Mouse (Mus musculus) adipose tissue, adult 10 weeks (tissue): ENCODE data around the gene Phkb. TPM values are rescaled to one million over a fixed set of nuclear protein-coding genes. Genes with fewer than 3 reads are reported as not detected.

Experiments used
- polyA plus RNA-seq: library from polyadenylated mRNA; stranded (reverse); fragments of 350-450 nt; fragmentation: Illumina TruSeq; extraction: RNeasy Lipid Tissue Mini Kit (QIAGEN cat#74804); gene quantifications from one replicate; pipeline ENCODE4 v1.2.3, GENCODE M21; 2014; ENCODE audit warnings: low read depth, low replicate concordance

Gene Phkb
- 34.2 TPM for polyA plus RNA-seq

GRCm38 (mm10) chr8:85840657-85841488, at the start of gene Phkb, which contains the start of gene Itfg1:
Phkb (plus strand) TSS chr8:85840959.
Itfg1 (minus strand) TSS chr8:85840921.

Other genes with a start within 250 kb of the Phkb start
- gene Neto2, start 140.0 kb upstream of the Phkb start, polyA plus RNA-seq = 0.96 TPM
- gene Itfg1, start within 50 bp of the Phkb start, polyA plus RNA-seq = 52.3 TPM